ENCODE assay signal across 9 mouse cellular contexts in the genomic region with DNA sequence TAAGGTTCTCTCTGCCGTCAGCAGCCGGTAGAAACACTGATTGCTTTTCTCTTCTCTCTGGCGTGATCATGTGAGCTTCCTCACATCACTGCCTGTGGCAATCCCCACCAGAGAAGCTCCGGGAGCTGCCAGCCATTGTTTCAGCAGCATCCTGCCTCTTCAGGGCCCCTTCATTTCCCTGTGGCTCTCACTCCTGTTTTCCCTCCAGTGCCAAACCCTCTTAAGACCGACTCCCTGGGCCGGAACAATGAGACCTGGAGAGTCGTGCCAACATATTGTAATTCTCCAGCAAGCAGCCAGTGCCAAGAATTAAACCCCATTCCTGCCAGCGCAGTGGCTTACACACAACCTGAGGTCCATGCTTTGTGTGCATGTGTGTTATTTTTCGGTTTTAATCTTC.
DNase-seq lines count a peak whose midpoint lies in the region; ATAC-seq and TF ChIP-seq lines count a peak whose summit lies in the region.
"Had no signal": no experiment of that assay in that cellular context is flagged by ENCODE, and none has a peak within 500 bp of the region (broad histone marks: within the 10 kb centered on the region; RNA-seq: fewer than 3 reads in every experiment).

No protein-coding gene starts in this region.

- no peak overlapping the region for H3K4me3 ChIP-seq in lung, embryonic 14.5 days (ENCODE audit: low read depth, low read length)
- H3K4me3 ChIP-seq in stomach, embryonic 16.5 days (replicated peaks; ENCODE audit: low read length), result no peak overlapping the region
- H3K4me3 ChIP-seq: limb, embryonic 15.5 days had no signal

- no peaks in the 10 kb centered on the region for H3K4me1 ChIP-seq in lung, embryonic 14.5 days (ENCODE audit: insufficient read depth)
- H3K4me1 ChIP-seq in stomach, embryonic 16.5 days (ENCODE audit: control insufficient read depth, insufficient read depth, low read length), result peaks cover 10% of the 10 kb centered on the region; the same call in 1 of the 2 replicates

- H3K4me2 ChIP-seq in lung, embryonic 14.5 days, result no peak overlapping the region
- H3K4me2 ChIP-seq in stomach, embryonic 16.5 days (ENCODE audit: low read depth, low read length), result no peak overlapping the region
- H3K4me2 ChIP-seq: limb, embryonic 15.5 days had no signal

- TF ChIP-seq CTCF in lung, embryonic 14.5 days (IDR thresholded peaks at IDR 0.05; ENCODE audit: low read depth), result no peak

- peak; percentile 62; the same call in 1 of the 2 replicates for ATAC-seq in cerebellum, adult (ENCODE audit: insufficient number of reproducible peaks, low FRiP score, low TSS enrichment)
- ATAC-seq in lung, embryonic 14.5 days (ENCODE audit: insufficient read depth), result no peak
- no peak for ATAC-seq in stomach, embryonic 16.5 days (ENCODE audit: insufficient read depth, low FRiP score)

- peak overlapping the region; percentile 13; the same call in 1 of the 2 replicates for H3K27ac ChIP-seq in lung, embryonic 14.5 days (ENCODE audit: low read depth)
- 0 out of 2 replicates have a peak overlapping the region, but pooled peaks have one; percentile 14 for H3K27ac ChIP-seq in stomach, embryonic 16.5 days (ENCODE audit: low read length)

- H3K36me3 ChIP-seq in lung, embryonic 14.5 days (ENCODE audit: insufficient read depth), result no peaks in the 10 kb centered on the region
- H3K36me3 ChIP-seq in stomach, embryonic 16.5 days (ENCODE audit: control insufficient read depth, insufficient read depth, low read length), result no peaks in the 10 kb centered on the region
- H3K36me3 ChIP-seq: limb, embryonic 15.5 days had no signal

- H3K27me3 ChIP-seq in lung, embryonic 14.5 days (ENCODE audit: insufficient read depth, low read length), result no peaks in the 10 kb centered on the region
- no peaks in the 10 kb centered on the region for H3K27me3 ChIP-seq in stomach, embryonic 16.5 days (ENCODE audit: control insufficient read depth, insufficient read depth, low read length)
- H3K27me3 ChIP-seq: limb, embryonic 15.5 days had no signal

- no peak overlapping the region for H3K9ac ChIP-seq in lung, embryonic 14.5 days
- H3K9ac ChIP-seq in stomach, embryonic 16.5 days (ENCODE audit: low read length), result no peak overlapping the region
- H3K9ac ChIP-seq: limb, embryonic 15.5 days had no signal

- DNase-seq in cerebellum, adult 8-10 months, result no peak
- peak; percentile 50 to 64 for DNase-seq in right cerebral cortex, postnatal 10 days (ENCODE audit: low spot score in 2 of 2)
- DNase-seq in right cerebral cortex, postnatal 36 days (ENCODE audit: low spot score in 2 of 2), result no peak
- DNase-seq in lung, embryonic 14.5 days, result no peak
- DNase-seq in adrenal gland, adult 18-20 months (ENCODE audit: low spot score in 2 of 2), result no peak
- DNase-seq in urinary bladder, adult 2 months (ENCODE audit: low spot score), result no peak

- 54% methylated on average over 9 of the region's 9 CpGs for WGBS in lung, embryonic 14.5 days
- 52% methylated on average over 9 of the region's 9 CpGs for WGBS in stomach, embryonic 16.5 days

- H3K9me3 ChIP-seq in lung, embryonic 14.5 days (ENCODE audit: low read depth, low read length), result no peaks in the 10 kb centered on the region
- no peaks in the 10 kb centered on the region for H3K9me3 ChIP-seq in stomach, embryonic 16.5 days (replicated peaks; ENCODE audit: control insufficient read depth, low read length)
- H3K9me3 ChIP-seq: limb, embryonic 15.5 days had no signal

Comparison
In these comparisons a context has a peak if more than half of its experiments do, and no peak if none do; other contexts are left out.
1. DNase-seq: peak in right cerebral cortex, postnatal 10 days (2 of 2); none in cerebellum, adult 8-10 months (single experiment), right cerebral cortex, postnatal 36 days (0 of 2), lung, embryonic 14.5 days (single experiment), adrenal gland, adult 18-20 months (0 of 2) and urinary bladder, adult 2 months (single experiment).